Mouse (Mus musculus): ENCODE data around the gene Tmem121b. TPM values are rescaled to one million over a fixed set of nuclear protein-coding genes. Genes with fewer than 3 reads are reported as not detected.

The Tmem121b gene
- polyA plus RNA-seq, 1 experiment from 2014 or later, result 0.41 TPM

GRCm38 (mm10) chr6:120531020-120531965, 37.7 kb upstream of the Tmem121b start, which contains the start of gene Hdhd5:
Gene Hdhd5 (minus strand): TSS chr6:120531319.
- H3K4me1 ChIP-seq (ENCODE audit: control insufficient read depth, insufficient read depth, low read length), result no peaks in the 10 kb centered on the region
- peak; percentile 97 for ATAC-seq (replicated peaks; ENCODE audit: insufficient number of reproducible peaks, low FRiP score, low TSS enrichment, low read depth)
- peak within 1 kb of the TSS; percentile 85 for H3K4me3 ChIP-seq (ENCODE audit: low read depth, low read length)
- H3K36me3 ChIP-seq (replicated peaks; ENCODE audit: control insufficient read depth, insufficient read depth, low read depth, low read length), result no peaks in the 10 kb centered on the region
- peak; percentile 95 for DNase-seq (ENCODE audit: low spot score)
- peak within 1 kb of the TSS; percentile 93 for H3K9ac ChIP-seq (replicated peaks; ENCODE audit: low read length)
- H3K9me3 ChIP-seq (replicated peaks; ENCODE audit: control insufficient read depth, low read length), result no peaks in the 10 kb centered on the region
- H3K4me2 ChIP-seq (ENCODE audit: low read depth, low read length), result peak within 1 kb of the TSS; percentile 76
- H3K27ac ChIP-seq (replicated peaks; ENCODE audit: low read depth, low read length), result peak within 1 kb of the TSS; percentile 47; the same call in 1 of the 2 replicates
- under 1% methylated on average over 75 of the region's 75 CpGs for WGBS
- H3K27me3 ChIP-seq (ENCODE audit: control insufficient read depth, insufficient read depth, low read length), result no peaks in the 10 kb centered on the region

- 79% methylated on average over 4 of the region's 4 CpGs for WGBS
- Histone ChIP-seq H3K36me3 (replicated peaks; ENCODE audit: control insufficient read depth, insufficient read depth, low read depth, low read length) (no peaks in the 10 kb centered on the region), H3K9me3 (replicated peaks; ENCODE audit: control insufficient read depth, low read length) (no peaks in the 10 kb centered on the region), H3K9ac (replicated peaks; ENCODE audit: low read length) (no peak overlapping the region), H3K4me1 (ENCODE audit: control insufficient read depth, insufficient read depth, low read length) (no peaks in the 10 kb centered on the region), H3K4me3 (ENCODE audit: low read depth, low read length) (no peak overlapping the region), H3K27ac (replicated peaks; ENCODE audit: low read depth, low read length) (no peak overlapping the region), H3K4me2 (ENCODE audit: low read depth, low read length) (no peak overlapping the region), H3K27me3 (ENCODE audit: control insufficient read depth, insufficient read depth, low read length) (no peaks in the 10 kb centered on the region)
- ATAC-seq (replicated peaks; ENCODE audit: insufficient number of reproducible peaks, low FRiP score, low TSS enrichment, low read depth) (no peak), DNase-seq (ENCODE audit: low spot score) (no peak)
Observed at GRCm38 (mm10) chr6:120529123-120529522, 35.5 kb upstream of the Tmem121b start.

- Histone ChIP-seq H3K36me3 (replicated peaks; ENCODE audit: control insufficient read depth, insufficient read depth, low read depth, low read length) (no peaks in the 10 kb centered on the region; the same call in 1 of the 2 replicates), H3K9me3 (replicated peaks; ENCODE audit: control insufficient read depth, low read length) (no peaks in the 10 kb centered on the region), H3K27me3 (ENCODE audit: control insufficient read depth, insufficient read depth, low read length) (no peaks in the 10 kb centered on the region), H3K9ac (replicated peaks; ENCODE audit: low read length) (no peak overlapping the region), H3K27ac (replicated peaks; ENCODE audit: low read depth, low read length) (no peak overlapping the region), H3K4me3 (ENCODE audit: low read depth, low read length) (no peak overlapping the region), H3K4me2 (ENCODE audit: low read depth, low read length) (no peak overlapping the region), H3K4me1 (ENCODE audit: control insufficient read depth, insufficient read depth, low read length) (no peaks in the 10 kb centered on the region)
- WGBS, result 91% methylated on average over 5 of the region's 5 CpGs
- DNase-seq (ENCODE audit: low spot score) (no peak), ATAC-seq (replicated peaks; ENCODE audit: insufficient number of reproducible peaks, low FRiP score, low TSS enrichment, low read depth) (no peak)
Observed at GRCm38 (mm10) chr6:120524796-120525195, 31.2 kb upstream of the Tmem121b start.

- ATAC-seq (replicated peaks; ENCODE audit: insufficient number of reproducible peaks, low FRiP score, low TSS enrichment, low read depth) (no peak), DNase-seq (ENCODE audit: low spot score) (no peak)
- Histone ChIP-seq H3K9me3 (replicated peaks; ENCODE audit: control insufficient read depth, low read length) (no peaks in the 10 kb centered on the region), H3K27ac (replicated peaks; ENCODE audit: low read depth, low read length) (no peak overlapping the region), H3K27me3 (ENCODE audit: control insufficient read depth, insufficient read depth, low read length) (no peaks in the 10 kb centered on the region), H3K4me3 (ENCODE audit: low read depth, low read length) (no peak overlapping the region), H3K36me3 (replicated peaks; ENCODE audit: control insufficient read depth, insufficient read depth, low read depth, low read length) (no peaks in the 10 kb centered on the region; the same call in 1 of the 2 replicates), H3K4me1 (ENCODE audit: control insufficient read depth, insufficient read depth, low read length) (no peaks in the 10 kb centered on the region), H3K4me2 (ENCODE audit: low read depth, low read length) (no peak overlapping the region), H3K9ac (replicated peaks; ENCODE audit: low read length) (no peak overlapping the region)
- WGBS, result 81% methylated on average over 5 of the region's 5 CpGs
Observed at GRCm38 (mm10) chr6:120519647-120520046, 26.0 kb upstream of the Tmem121b start.

GRCm38 (mm10) chr6:120517311-120517710, 23.7 kb upstream of the Tmem121b start:
- no peak overlapping the region for H3K9ac ChIP-seq (replicated peaks; ENCODE audit: low read length)
- H3K4me1 ChIP-seq (ENCODE audit: control insufficient read depth, insufficient read depth, low read length), result no peaks in the 10 kb centered on the region
- no peak overlapping the region for H3K27ac ChIP-seq (replicated peaks; ENCODE audit: low read depth, low read length)
- H3K36me3 ChIP-seq (replicated peaks; ENCODE audit: control insufficient read depth, insufficient read depth, low read depth, low read length), result no peaks in the 10 kb centered on the region; the same call in 1 of the 2 replicates
- no peaks in the 10 kb centered on the region for H3K27me3 ChIP-seq (ENCODE audit: control insufficient read depth, insufficient read depth, low read length)
- 89% methylated on average over 5 of the region's 5 CpGs for WGBS
- DNase-seq (ENCODE audit: low spot score), result no peak
- no peak overlapping the region for H3K4me2 ChIP-seq (ENCODE audit: low read depth, low read length)
- H3K4me3 ChIP-seq (ENCODE audit: low read depth, low read length), result no peak overlapping the region
- ATAC-seq (replicated peaks; ENCODE audit: insufficient number of reproducible peaks, low FRiP score, low TSS enrichment, low read depth), result no peak
- H3K9me3 ChIP-seq (replicated peaks; ENCODE audit: control insufficient read depth, low read length), result no peaks in the 10 kb centered on the region

- DNase-seq (ENCODE audit: low spot score) (no peak), ATAC-seq (replicated peaks; ENCODE audit: insufficient number of reproducible peaks, low FRiP score, low TSS enrichment, low read depth) (no peak)
- no peaks in the 10 kb centered on the region for H3K27me3 ChIP-seq (ENCODE audit: control insufficient read depth, insufficient read depth, low read length)
- H3K27ac ChIP-seq (replicated peaks; ENCODE audit: low read depth, low read length), result no peak overlapping the region
- no peak overlapping the region for H3K9ac ChIP-seq (replicated peaks; ENCODE audit: low read length)
- H3K9me3 ChIP-seq (replicated peaks; ENCODE audit: control insufficient read depth, low read length), result no peaks in the 10 kb centered on the region
- H3K4me3 ChIP-seq (ENCODE audit: low read depth, low read length), result no peak overlapping the region
- H3K4me1 ChIP-seq (ENCODE audit: control insufficient read depth, insufficient read depth, low read length), result no peaks in the 10 kb centered on the region
- WGBS, result 87% methylated on average over 6 of the region's 6 CpGs
- H3K4me2 ChIP-seq (ENCODE audit: low read depth, low read length), result no peak overlapping the region
- no peaks in the 10 kb centered on the region; the same call in 1 of the 2 replicates for H3K36me3 ChIP-seq (replicated peaks; ENCODE audit: control insufficient read depth, insufficient read depth, low read depth, low read length)
Observed at GRCm38 (mm10) chr6:120516879-120517278, 23.3 kb upstream of the Tmem121b start.

GRCm38 (mm10) chr6:120516422-120516821, 22.8 kb upstream of the Tmem121b start:
- Histone ChIP-seq H3K4me2 (ENCODE audit: low read depth, low read length) (no peak overlapping the region), H3K9ac (replicated peaks; ENCODE audit: low read length) (no peak overlapping the region), H3K36me3 (replicated peaks; ENCODE audit: control insufficient read depth, insufficient read depth, low read depth, low read length) (no peaks in the 10 kb centered on the region; the same call in 1 of the 2 replicates), H3K9me3 (replicated peaks; ENCODE audit: control insufficient read depth, low read length) (no peaks in the 10 kb centered on the region), H3K4me3 (ENCODE audit: low read depth, low read length) (no peak overlapping the region), H3K4me1 (ENCODE audit: control insufficient read depth, insufficient read depth, low read length) (no peaks in the 10 kb centered on the region), H3K27ac (replicated peaks; ENCODE audit: low read depth, low read length) (no peak overlapping the region), H3K27me3 (ENCODE audit: control insufficient read depth, insufficient read depth, low read length) (no peaks in the 10 kb centered on the region)
- WGBS, result 89% methylated on average over 4 of the region's 4 CpGs
- DNase-seq (ENCODE audit: low spot score) (no peak), ATAC-seq (replicated peaks; ENCODE audit: insufficient number of reproducible peaks, low FRiP score, low TSS enrichment, low read depth) (no peak)

GRCm38 (mm10) chr6:120511212-120511611, 17.6 kb upstream of the Tmem121b start:
- Histone ChIP-seq H3K27me3 (ENCODE audit: control insufficient read depth, insufficient read depth, low read length) (no peaks in the 10 kb centered on the region), H3K4me1 (ENCODE audit: control insufficient read depth, insufficient read depth, low read length) (no peaks in the 10 kb centered on the region), H3K9me3 (replicated peaks; ENCODE audit: control insufficient read depth, low read length) (no peaks in the 10 kb centered on the region), H3K4me3 (ENCODE audit: low read depth, low read length) (no peak overlapping the region), H3K9ac (replicated peaks; ENCODE audit: low read length) (no peak overlapping the region), H3K36me3 (replicated peaks; ENCODE audit: control insufficient read depth, insufficient read depth, low read depth, low read length) (no peaks in the 10 kb centered on the region; the same call in 1 of the 2 replicates), H3K4me2 (ENCODE audit: low read depth, low read length) (no peak overlapping the region), H3K27ac (replicated peaks; ENCODE audit: low read depth, low read length) (no peak overlapping the region)
- WGBS, result 88% methylated on average over 6 of the region's 6 CpGs
- ATAC-seq (replicated peaks; ENCODE audit: insufficient number of reproducible peaks, low FRiP score, low TSS enrichment, low read depth) (no peak), DNase-seq (ENCODE audit: low spot score) (no peak)
